Mouse (Mus musculus): ENCODE data around the gene Fads6.

DNA sequence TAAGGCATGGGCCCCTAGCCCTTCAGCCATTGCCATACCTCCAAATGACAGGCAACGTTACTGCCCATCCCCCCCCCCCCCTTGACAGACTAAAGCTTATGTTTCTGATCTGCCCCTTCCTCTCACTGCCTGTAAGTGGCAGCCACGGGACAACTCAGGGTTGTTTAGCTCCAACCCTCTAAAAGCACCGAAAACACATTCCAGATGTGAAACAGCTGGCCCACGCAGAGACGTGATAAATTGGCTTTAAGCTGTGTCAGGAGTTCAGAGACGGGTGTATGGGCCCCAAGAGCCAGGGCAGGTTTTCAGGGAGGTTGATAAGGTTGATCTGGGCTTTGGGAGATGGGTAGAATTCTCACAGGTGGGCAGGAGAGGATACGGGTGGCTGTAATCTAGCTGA is 48.1 kb upstream of the Fads6 start:
- TF ChIP-seq CTCF (conservative IDR thresholded peaks at IDR 0.05 in 1 of 2, IDR thresholded peaks at IDR 0.05 in 1 of 2; ENCODE audit: low read depth in 2 of 2, low read length in 2 of 2) (no peak), KAT2A (IDR thresholded peaks at IDR 0.05; ENCODE audit: insufficient replicate concordance, low read length) (no peak), POLR2AphosphoS2 (IDR thresholded peaks at IDR 0.05; ENCODE audit: low read depth, low read length) (no peak), TCF12 (IDR thresholded peaks at IDR 0.05; ENCODE audit: low read depth, low read length) (no peak), ZMIZ1 (IDR thresholded peaks at IDR 0.05; ENCODE audit: low read depth, low read length) (no peak), MAX (IDR thresholded peaks at IDR 0.05; ENCODE audit: low read length) (no peak), ZKSCAN1 (IDR thresholded peaks at IDR 0.05; ENCODE audit: borderline replicate concordance, low read depth, low read length) (no peak), EP300 (IDR thresholded peaks at IDR 0.05; ENCODE audit: low read length) (no peak), MAFK (IDR thresholded peaks at IDR 0.05; ENCODE audit: insufficient replicate concordance, low read length) (no peak), BHLHE40 (IDR thresholded peaks at IDR 0.05; ENCODE audit: low read depth, low read length) (no peak), CHD1 (IDR thresholded peaks at IDR 0.05; ENCODE audit: low read depth, low read length) (no peak), RCOR1 (conservative IDR thresholded peaks at IDR 0.05; ENCODE audit: low read depth, low read length) (no peak), USF2 (conservative IDR thresholded peaks at IDR 0.05; ENCODE audit: low read depth, low read length) (no peak)
